Mouse (Mus musculus): ENCODE measurements around the gene Psmb11.
A peak's percentile ranks its signal among the peaks of the same experiment; 100 is the strongest.

GRCm38 (mm10) chr14:54597084-54597483, 24.1 kb upstream of the Psmb11 start:
- TF ChIP-seq EP300 (IDR thresholded peaks at IDR 0.05), result no peak
- peak; percentile 72 for TF ChIP-seq CTCF (IDR thresholded peaks at IDR 0.05)

Data from lung, postnatal 0 days (tissue).